Mouse (Mus musculus) liver, postnatal 0 days (tissue): ENCODE data around the gene Gnmt. TPM values are rescaled to one million over a fixed set of nuclear protein-coding genes. Genes with fewer than 3 reads are reported as not detected.
A peak's percentile ranks its signal among the peaks of the same experiment; 100 is the strongest.

Source experiments
- ATAC-seq: fragments of 200-750 bp; cut with Nextera tagmentation; 2 replicates; pipeline ENCODE4 v1.8.0; 2017; ENCODE audit warnings: mild to moderate bottlenecking, moderate library complexity
- DNase-seq: peaks from one replicate; pipeline ENCODE4 v3.0.0-alpha.2; 2016
- H3K27ac ChIP-seq: fragments of 300-500 bp; sonication (generic); 2 replicates; pipeline ENCODE4 v1.5.1; 2014; ENCODE audit warnings: antibody characterized with exemption, moderate library complexity, mild to moderate bottlenecking, low read depth
- H3K27me3 ChIP-seq: fragments of 300-500 bp; sonication (generic); 2 replicates; pipeline ENCODE4 v1.6.1; 2014; ENCODE audit warnings: low read length, control low read depth, mixed read lengths; ENCODE audit not compliant: insufficient read depth
- H3K36me3 ChIP-seq: fragments of 300-500 bp; sonication (generic); replicated peaks from 2 replicates; pipeline ENCODE4 v1.6.1; 2014; ENCODE audit warnings: mild to moderate bottlenecking, control low read depth, low read length, moderate library complexity, mixed read lengths; ENCODE audit not compliant: insufficient read depth
- H3K4me1 ChIP-seq: fragments of 300-500 bp; sonication (generic); 2 replicates; pipeline ENCODE4 v1.6.1; 2014; ENCODE audit warnings: antibody characterized with exemption, mild to moderate bottlenecking, control low read depth; ENCODE audit not compliant: insufficient read depth
- H3K4me2 ChIP-seq: fragments of 300-500 bp; sonication (generic); 2 replicates; pipeline ENCODE4 v1.6.1; 2014; ENCODE audit warnings: low read depth, mild to moderate bottlenecking, low read length, moderate library complexity, mixed read lengths
- H3K4me3 ChIP-seq: fragments of 300-500 bp; sonication (generic); 2 replicates; pipeline ENCODE4 v1.5.1; 2014; ENCODE audit warnings: low read depth, low read length
- H3K9ac ChIP-seq: fragments of 300-500 bp; sonication (generic); replicated peaks from 2 replicates; pipeline ENCODE4 v1.6.1; 2014; ENCODE audit warnings: mild to moderate bottlenecking, moderate library complexity
- H3K9me3 ChIP-seq: fragments of 300-500 bp; sonication (generic); 2 replicates; pipeline ENCODE4 v1.6.1; 2016; ENCODE audit warnings: mild to moderate bottlenecking, control low read depth, low read length, mixed read lengths
- CTCF ChIP-seq: sonication (generic); IDR thresholded peaks from 2 replicates; pipeline ENCODE4 v1.5.1; 2016; ENCODE audit warnings: antibody characterized with exemption, low read depth
- EP300 ChIP-seq: IDR thresholded peaks from 2 replicates; pipeline ENCODE4 v1.6.1; 2016; ENCODE audit warnings: antibody characterized with exemption, low read depth, mild to moderate bottlenecking
- WGBS: fragments of 180-500 bp; shearing (Covaris S2); extraction: QIAGEN DNeasy Blood & Tissue Kit; methylation state at CpG from one replicate; pipeline ENCODE4 v1.1.7; 2014; ENCODE audit not compliant: insufficient replicate concordance; 5-methylcytosine and 5-hydroxymethylcytosine counted together
- polyA plus RNA-seq: library from polyadenylated mRNA; unstranded; fragments of >200 nt; fragmentation: Nextera tagmentation; extraction: Ambion mirVana; gene quantifications from 2 replicates; pipeline ENCODE4 v1.2.1, GENCODE M21; 2015

The Gnmt gene
- polyA plus RNA-seq, 1 experiment from 2014 or later: 707 TPM

DNA sequence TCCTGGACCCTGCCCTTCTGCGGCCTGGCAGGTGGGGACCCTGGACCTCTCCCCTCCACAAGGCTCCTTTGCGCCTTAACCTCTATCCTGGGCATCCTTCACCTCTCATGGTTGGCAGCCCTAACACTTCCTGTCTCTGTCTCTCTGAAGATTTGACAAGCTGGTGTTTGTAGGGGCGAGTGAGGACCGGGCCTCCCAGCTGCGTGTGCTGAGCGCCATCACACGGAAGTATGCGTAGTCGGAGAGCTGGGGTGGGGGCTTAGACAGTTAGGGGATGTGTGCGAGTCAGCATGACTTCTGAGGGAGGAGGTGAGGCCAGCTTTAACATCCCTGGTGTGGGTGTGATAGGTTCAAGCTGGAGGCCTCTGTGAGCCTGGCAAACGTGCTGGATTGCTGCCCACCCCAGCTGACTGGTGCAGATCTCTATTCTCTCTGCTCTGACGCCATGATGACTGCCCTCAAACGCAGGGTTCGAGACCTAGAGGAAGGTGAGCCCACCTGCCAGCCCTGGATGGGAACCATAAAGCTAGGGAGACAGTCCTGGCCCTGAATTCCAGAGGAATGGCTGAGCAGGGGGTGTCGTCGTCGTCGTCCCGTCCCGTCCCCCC lies 4.4 kb downstream of the Gnmt start:
- WGBS: 85% methylated on average over 14 of the region's 20 CpGs
- no peak for TF ChIP-seq EP300
- TF ChIP-seq CTCF: no peak
- no peaks in the 10 kb centered on the region for H3K9me3 ChIP-seq
- peak overlapping the region; percentile 77; the same call in 1 of the 2 replicates for H3K27ac ChIP-seq
- peaks cover 30% of the 10 kb centered on the region for H3K36me3 ChIP-seq
- ATAC-seq: no peak
- no peaks in the 10 kb centered on the region for H3K27me3 ChIP-seq
- no peak overlapping the region for H3K4me2 ChIP-seq
- no peak overlapping the region for H3K4me3 ChIP-seq
- no peak overlapping the region for H3K9ac ChIP-seq
- 0 out of 2 replicates have a peak, but pooled peaks cover 7% of the 10 kb centered on the region for H3K4me1 ChIP-seq
- no peak for DNase-seq

DNA sequence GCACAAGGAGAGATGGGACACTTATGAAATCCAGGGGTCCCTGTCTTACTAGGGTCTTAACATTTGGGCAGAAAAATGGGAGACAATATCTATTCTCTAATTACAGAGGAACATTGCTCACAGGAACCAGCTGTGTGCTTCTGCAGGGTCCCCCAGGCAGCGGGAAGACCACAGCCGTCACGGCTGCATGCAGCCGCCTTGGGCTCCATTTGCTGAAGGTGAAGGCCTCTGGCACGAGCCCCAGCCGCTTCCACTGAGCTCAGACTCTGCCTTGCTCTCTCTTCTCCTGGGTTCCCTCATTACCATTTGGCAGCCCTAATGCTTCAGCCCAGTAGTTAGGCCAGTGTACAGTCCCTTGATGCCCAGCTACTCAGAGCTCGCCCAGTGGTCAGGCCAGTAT lies 7.9 kb downstream of the Gnmt start:
- DNase-seq (no peak), ATAC-seq (no peak)
- TF ChIP-seq EP300 (no peak), CTCF (no peak)
- no peak overlapping the region for H3K27ac ChIP-seq
- H3K9me3 ChIP-seq: no peaks in the 10 kb centered on the region
- H3K4me2 ChIP-seq: no peak overlapping the region
- no peak overlapping the region for H3K9ac ChIP-seq
- H3K36me3 ChIP-seq: peaks cover 27% of the 10 kb centered on the region
- 87% methylated on average over 7 of the region's 7 CpGs for WGBS
- H3K27me3 ChIP-seq: no peaks in the 10 kb centered on the region
- no peaks in the 10 kb centered on the region for H3K4me1 ChIP-seq
- H3K4me3 ChIP-seq: no peak overlapping the region

DNA sequence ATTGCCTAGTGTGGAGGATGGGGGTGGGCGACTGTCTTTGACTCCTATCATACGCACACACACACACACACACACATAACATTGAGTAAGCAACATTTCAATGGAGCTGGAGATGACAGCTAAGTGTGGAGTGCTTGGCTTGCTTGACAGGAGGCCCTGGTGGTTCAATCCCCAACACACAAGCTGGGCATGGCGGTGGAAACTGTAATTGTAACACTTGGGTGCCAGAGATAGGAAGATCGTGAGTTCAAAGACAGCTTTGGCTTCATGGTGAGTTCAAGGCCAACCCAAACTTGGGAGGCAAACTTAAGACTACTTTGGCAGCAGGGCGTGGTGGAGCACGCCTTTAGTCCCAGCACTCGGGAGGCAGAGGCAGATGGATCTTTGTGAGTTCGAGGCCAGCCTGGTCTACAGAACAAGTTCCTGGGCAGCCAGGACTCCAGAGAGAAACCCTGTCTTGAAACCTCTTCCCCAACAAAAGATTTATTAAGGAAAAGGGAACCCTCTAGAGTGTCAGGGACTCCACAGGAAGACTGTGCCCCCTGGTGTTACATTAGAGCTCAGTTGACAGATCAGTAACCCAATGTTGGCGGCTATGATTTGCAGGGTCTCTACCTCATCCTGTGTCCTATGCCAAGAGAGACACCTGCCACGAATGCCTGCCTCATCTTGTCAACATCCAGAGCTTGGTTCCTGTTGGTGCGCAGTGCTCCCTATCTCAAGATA lies 14.0 kb downstream of the Gnmt start:
- ATAC-seq (no peak), DNase-seq (no peak)
- no peaks in the 10 kb centered on the region for H3K9me3 ChIP-seq
- no peak overlapping the region for H3K4me3 ChIP-seq
- no peak overlapping the region for H3K9ac ChIP-seq
- H3K27ac ChIP-seq: no peak overlapping the region
- TF ChIP-seq CTCF: peak; percentile 36; the same call in 1 of the 2 replicates
- no peak for TF ChIP-seq EP300
- no peaks in the 10 kb centered on the region for H3K27me3 ChIP-seq
- H3K4me1 ChIP-seq: peaks cover 11% of the 10 kb centered on the region
- WGBS: 87% methylated on average over 11 of the region's 11 CpGs
- H3K4me2 ChIP-seq: no peak overlapping the region
- peaks cover 16% of the 10 kb centered on the region for H3K36me3 ChIP-seq

DNA sequence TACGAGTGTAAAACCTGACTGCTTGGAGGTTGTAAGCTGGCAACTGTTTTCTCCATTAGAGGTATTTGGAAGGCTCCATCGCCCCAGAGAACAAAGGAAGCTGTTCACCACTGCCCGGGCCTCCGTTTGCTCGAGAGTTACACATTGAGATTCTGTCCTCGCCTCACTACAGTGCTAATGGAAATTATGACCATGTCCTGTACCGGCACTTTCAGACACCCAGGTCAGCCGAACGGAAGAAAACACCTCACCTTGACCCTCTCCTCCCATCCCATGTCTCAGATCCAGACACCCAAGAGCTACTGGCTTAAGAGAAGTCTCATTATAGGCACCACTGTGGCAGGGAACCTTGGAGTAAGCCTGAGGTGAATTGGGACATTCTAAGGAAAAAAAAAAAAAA lies 15.1 kb downstream of the Gnmt start:
- DNase-seq: no peak

DNA sequence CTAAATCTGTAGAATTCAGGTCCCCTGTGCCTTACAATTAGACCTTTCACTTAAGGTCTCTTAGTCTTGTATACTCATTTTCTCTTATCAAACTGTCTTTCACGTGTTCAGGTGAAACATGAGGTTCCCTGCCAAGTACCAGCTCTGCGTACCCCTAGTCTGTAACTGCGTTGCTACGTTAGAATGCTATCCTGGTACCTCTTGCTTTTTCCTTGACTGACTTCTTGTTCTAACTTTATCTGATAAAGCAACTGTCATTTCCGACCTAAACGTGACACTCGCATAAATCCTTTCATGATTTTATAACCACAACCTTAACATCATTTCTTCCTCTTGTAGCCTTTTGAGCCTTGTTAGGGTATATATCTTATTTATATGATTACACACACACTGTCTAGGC lies 16.5 kb downstream of the Gnmt start:
- no peaks in the 10 kb centered on the region for H3K27me3 ChIP-seq
- H3K4me2 ChIP-seq: peak overlapping the region; percentile 75
- 19% methylated on average over 7 of the region's 7 CpGs for WGBS
- peaks cover 11% of the 10 kb centered on the region for H3K4me1 ChIP-seq
- ATAC-seq (no peak), DNase-seq (no peak)
- peak overlapping the region; percentile 98 for H3K9ac ChIP-seq
- H3K36me3 ChIP-seq: peaks cover 16% of the 10 kb centered on the region
- H3K9me3 ChIP-seq: no peaks in the 10 kb centered on the region
- TF ChIP-seq EP300 (no peak), CTCF (no peak)
- peak overlapping the region; percentile 100 for H3K4me3 ChIP-seq
- H3K27ac ChIP-seq: no peak overlapping the region

More for the DNA sequence above, 15.1 kb downstream of the Gnmt start:
- no peak overlapping the region for H3K9ac ChIP-seq
- H3K27me3 ChIP-seq: no peaks in the 10 kb centered on the region
- H3K4me2 ChIP-seq: no peak overlapping the region
- peaks cover 11% of the 10 kb centered on the region for H3K4me1 ChIP-seq
- WGBS: 85% methylated on average over 9 of the region's 9 CpGs
- H3K4me3 ChIP-seq: no peak overlapping the region
- no peaks in the 10 kb centered on the region for H3K9me3 ChIP-seq
- H3K36me3 ChIP-seq: peaks cover 16% of the 10 kb centered on the region
- ATAC-seq: no peak
- TF ChIP-seq CTCF (no peak), EP300 (no peak)
- no peak overlapping the region for H3K27ac ChIP-seq

DNA sequence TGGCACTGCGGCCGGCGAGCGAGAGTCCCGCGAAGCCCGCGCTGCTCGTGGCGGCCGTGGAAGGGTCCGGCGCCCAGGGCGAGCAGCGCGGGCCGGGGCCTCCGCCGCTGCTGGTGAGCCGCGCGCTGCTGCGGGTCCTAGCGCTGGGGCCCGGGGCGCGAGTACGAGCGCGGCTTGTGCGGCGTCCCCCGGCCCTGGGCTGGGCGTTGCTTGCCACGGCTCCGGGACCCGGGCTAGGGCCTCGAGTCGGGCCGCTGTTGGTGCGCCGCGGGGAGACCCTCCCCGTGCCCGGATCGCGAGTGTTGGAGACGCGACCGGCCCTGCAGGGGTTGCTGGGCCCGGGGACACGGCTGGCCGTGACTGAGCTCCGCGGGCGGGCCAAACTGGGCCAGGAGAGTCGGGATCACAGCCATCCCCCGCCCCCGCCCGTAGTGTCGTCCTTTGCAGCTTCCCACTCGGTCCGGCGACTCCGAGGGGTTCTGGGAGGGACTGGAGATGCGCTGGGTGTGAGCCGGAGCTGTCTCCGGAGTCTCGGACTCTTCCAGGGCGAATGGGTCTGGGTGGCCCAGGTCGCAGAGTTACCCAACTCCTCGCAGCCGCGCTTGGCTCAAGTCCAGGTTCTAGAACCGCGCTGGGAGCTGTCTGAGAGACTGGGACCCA lies 17.2 kb downstream of the Gnmt start:
- H3K4me2 ChIP-seq: peak overlapping the region; percentile 75
- peaks cover 11% of the 10 kb centered on the region for H3K4me1 ChIP-seq
- DNase-seq (peak; percentile 82), ATAC-seq (peak; percentile 64)
- H3K27ac ChIP-seq: peak overlapping the region; percentile 89
- no peaks in the 10 kb centered on the region for H3K27me3 ChIP-seq
- under 1% methylated on average over 60 of the region's 76 CpGs for WGBS
- peaks cover 16% of the 10 kb centered on the region for H3K36me3 ChIP-seq
- H3K9ac ChIP-seq: peak overlapping the region; percentile 98
- H3K4me3 ChIP-seq: peak overlapping the region; percentile 100
- no peak for TF ChIP-seq CTCF
- TF ChIP-seq EP300: no peak
- no peaks in the 10 kb centered on the region for H3K9me3 ChIP-seq
